Mouse (Mus musculus): ENCODE data around the gene Pex7. TPM values are rescaled to one million over a fixed set of nuclear protein-coding genes. Genes with fewer than 3 reads are reported as not detected.

The Pex7 gene
- polyA plus RNA-seq, 1 experiment from 2014 or later, result 30.5 TPM

DNA sequence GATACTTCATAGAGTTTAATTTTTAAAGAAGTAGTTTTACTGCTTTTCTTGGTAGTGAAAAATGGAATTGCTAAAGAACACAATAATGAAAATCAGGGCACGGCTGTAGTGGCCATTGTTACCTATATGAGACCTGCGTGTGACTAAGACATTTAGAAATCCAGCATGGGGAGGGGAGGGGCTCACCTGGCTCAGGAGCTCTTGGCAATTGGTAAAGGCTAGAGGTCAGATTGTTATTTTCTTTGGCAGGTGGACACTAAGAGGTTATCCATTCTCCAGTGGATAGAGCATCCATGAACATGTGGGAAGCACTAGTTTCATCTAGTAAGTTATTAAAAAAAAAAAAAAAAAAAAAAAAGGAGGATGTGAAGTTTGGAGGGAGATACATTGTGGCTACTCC, 16.8 kb upstream of the Pex7 start:
- H3K4me3 ChIP-seq (ENCODE audit: low read length), result no peak overlapping the region
- no peaks in the 10 kb centered on the region for H3K36me3 ChIP-seq (ENCODE audit: control insufficient read depth, insufficient read depth, low read length)
- H3K27me3 ChIP-seq (ENCODE audit: control insufficient read depth, insufficient read depth, low read depth, low read length), result no peaks in the 10 kb centered on the region
- no peaks in the 10 kb centered on the region for H3K9me3 ChIP-seq (ENCODE audit: control insufficient read depth, low read length)
- no peaks in the 10 kb centered on the region for H3K4me1 ChIP-seq (replicated peaks; ENCODE audit: control insufficient read depth, insufficient read depth, low read length)
- no peak for ATAC-seq (ENCODE audit: low read depth)
- WGBS, result 71% methylated on average over 2 of the region's 2 CpGs
- no peak overlapping the region for H3K27ac ChIP-seq (ENCODE audit: low read length)
- no peak overlapping the region for H3K4me2 ChIP-seq (ENCODE audit: low read depth, low read length)
- no peak overlapping the region for H3K9ac ChIP-seq (ENCODE audit: low read length)

DNA sequence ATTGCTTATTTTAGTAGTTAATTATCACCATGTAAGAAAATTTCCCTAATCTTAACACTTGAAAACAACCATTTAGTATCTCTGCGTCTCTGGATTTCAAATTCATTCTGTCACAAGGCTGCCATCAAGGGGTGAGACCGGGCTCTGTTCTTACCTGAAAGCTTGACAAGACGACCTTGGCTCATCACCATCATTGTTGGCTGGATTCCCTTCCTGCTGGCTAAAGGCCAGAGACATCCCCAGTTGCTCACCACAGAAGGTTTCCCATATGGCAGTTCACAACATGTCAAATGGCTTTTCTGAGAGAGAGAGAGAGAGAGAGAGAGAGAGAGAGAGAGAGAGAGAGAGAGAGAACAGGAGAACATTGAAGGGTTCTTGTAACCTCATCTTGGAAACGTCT, 14.9 kb upstream of the Pex7 start:
- Histone ChIP-seq H3K9ac (ENCODE audit: low read length) (no peak overlapping the region), H3K27me3 (ENCODE audit: control insufficient read depth, insufficient read depth, low read depth, low read length) (no peaks in the 10 kb centered on the region), H3K9me3 (ENCODE audit: control insufficient read depth, low read length) (no peaks in the 10 kb centered on the region), H3K4me2 (ENCODE audit: low read depth, low read length) (no peak overlapping the region), H3K4me3 (ENCODE audit: low read length) (no peak overlapping the region), H3K4me1 (replicated peaks; ENCODE audit: control insufficient read depth, insufficient read depth, low read length) (no peaks in the 10 kb centered on the region), H3K36me3 (ENCODE audit: control insufficient read depth, insufficient read depth, low read length) (no peaks in the 10 kb centered on the region), H3K27ac (ENCODE audit: low read length) (no peak overlapping the region)
- no peak for ATAC-seq (ENCODE audit: low read depth)
- WGBS, result 44% methylated on average over 4 of the region's 4 CpGs

DNA sequence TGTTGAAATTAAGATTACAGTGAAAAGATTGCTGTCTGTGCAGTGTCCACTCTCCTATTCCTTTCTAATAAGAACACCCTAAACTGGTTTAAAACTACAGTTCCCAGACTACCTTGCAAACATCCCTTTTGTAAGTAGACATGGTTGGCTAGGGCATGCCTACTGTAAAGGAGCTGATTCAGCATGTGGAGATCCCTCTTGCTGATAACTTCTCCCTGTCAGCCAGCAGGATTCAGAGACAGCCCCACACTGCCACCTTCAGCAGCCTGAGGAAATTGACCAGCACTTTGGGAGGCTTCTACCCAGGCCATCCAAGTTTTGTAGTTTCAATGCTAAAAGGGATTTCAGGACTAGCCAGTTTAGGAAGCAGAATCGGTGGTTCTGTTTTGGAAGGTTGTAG, 7.8 kb upstream of the Pex7 start:
- peak; percentile 65 for ATAC-seq (ENCODE audit: low read depth)
- Histone ChIP-seq H3K36me3 (ENCODE audit: control insufficient read depth, insufficient read depth, low read length) (no peaks in the 10 kb centered on the region), H3K27me3 (ENCODE audit: control insufficient read depth, insufficient read depth, low read depth, low read length) (no peaks in the 10 kb centered on the region), H3K4me2 (ENCODE audit: low read depth, low read length) (no peak overlapping the region), H3K4me3 (ENCODE audit: low read length) (no peak overlapping the region), H3K4me1 (replicated peaks; ENCODE audit: control insufficient read depth, insufficient read depth, low read length) (no peaks in the 10 kb centered on the region), H3K9me3 (ENCODE audit: control insufficient read depth, low read length) (no peaks in the 10 kb centered on the region), H3K9ac (ENCODE audit: low read length) (no peak overlapping the region), H3K27ac (ENCODE audit: low read length) (no peak overlapping the region)
- WGBS, result 47% methylated on average over 1 of the region's 1 CpGs

DNA sequence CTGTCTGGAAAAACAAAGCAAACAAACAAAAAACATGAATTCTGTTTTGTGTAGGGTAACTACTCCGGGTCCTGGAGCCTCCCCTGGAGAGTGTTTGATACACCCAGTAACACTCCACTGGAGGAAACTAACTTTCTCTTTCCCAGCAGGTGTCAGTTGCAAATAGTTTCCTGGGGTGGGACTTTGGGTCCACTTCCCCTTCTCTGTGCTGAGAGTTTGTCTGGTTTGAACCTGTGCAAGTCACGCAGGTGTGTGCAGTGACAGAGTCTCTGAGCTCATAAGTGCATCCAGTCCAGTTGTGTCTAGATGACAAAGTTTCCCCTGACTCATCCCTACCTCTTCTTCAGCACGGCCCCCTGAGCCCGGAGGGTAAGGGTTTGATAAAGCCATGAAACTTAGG, 6.3 kb upstream of the Pex7 start:
- 83% methylated on average over 4 of the region's 4 CpGs for WGBS
- no peak overlapping the region for H3K4me2 ChIP-seq (ENCODE audit: low read depth, low read length)
- no peaks in the 10 kb centered on the region for H3K4me1 ChIP-seq (replicated peaks; ENCODE audit: control insufficient read depth, insufficient read depth, low read length)
- H3K4me3 ChIP-seq (ENCODE audit: low read length), result no peak overlapping the region
- H3K9me3 ChIP-seq (ENCODE audit: control insufficient read depth, low read length), result no peaks in the 10 kb centered on the region
- no peak overlapping the region for H3K9ac ChIP-seq (ENCODE audit: low read length)
- H3K36me3 ChIP-seq (ENCODE audit: control insufficient read depth, insufficient read depth, low read length), result no peaks in the 10 kb centered on the region
- no peak overlapping the region for H3K27ac ChIP-seq (ENCODE audit: low read length)
- no peak for ATAC-seq (ENCODE audit: low read depth)
- H3K27me3 ChIP-seq (ENCODE audit: control insufficient read depth, insufficient read depth, low read depth, low read length), result no peaks in the 10 kb centered on the region

DNA sequence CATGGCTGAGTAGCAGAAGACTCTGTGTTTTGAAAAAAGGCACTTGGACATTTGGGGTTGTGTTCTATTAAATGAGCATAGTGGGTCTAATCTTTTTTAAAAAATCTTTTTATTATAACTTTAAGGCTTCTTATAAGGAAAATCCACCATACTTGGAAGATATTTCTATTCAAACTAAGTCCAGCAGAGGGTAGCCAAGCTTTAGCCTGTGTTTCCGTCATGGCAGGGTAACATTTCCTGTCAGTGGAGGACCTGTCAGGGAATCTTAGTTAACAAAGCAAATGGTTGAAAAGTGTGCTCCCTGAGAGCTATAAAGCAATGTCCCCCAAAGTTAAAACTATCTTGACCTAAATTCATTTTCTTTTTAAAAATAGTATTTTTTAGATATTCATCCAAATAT, 4.1 kb upstream of the Pex7 start:
- Histone ChIP-seq H3K9me3 (ENCODE audit: control insufficient read depth, low read length) (no peaks in the 10 kb centered on the region), H3K27me3 (ENCODE audit: control insufficient read depth, insufficient read depth, low read depth, low read length) (no peaks in the 10 kb centered on the region), H3K4me2 (ENCODE audit: low read depth, low read length) (no peak overlapping the region), H3K27ac (ENCODE audit: low read length) (no peak overlapping the region), H3K36me3 (ENCODE audit: control insufficient read depth, insufficient read depth, low read length) (no peaks in the 10 kb centered on the region), H3K9ac (ENCODE audit: low read length) (no peak overlapping the region), H3K4me3 (ENCODE audit: low read length) (no peak overlapping the region), H3K4me1 (replicated peaks; ENCODE audit: control insufficient read depth, insufficient read depth, low read length) (no peaks in the 10 kb centered on the region)
- no peak for ATAC-seq (ENCODE audit: low read depth)
- 14% methylated on average over 1 of the region's 1 CpGs for WGBS

DNA sequence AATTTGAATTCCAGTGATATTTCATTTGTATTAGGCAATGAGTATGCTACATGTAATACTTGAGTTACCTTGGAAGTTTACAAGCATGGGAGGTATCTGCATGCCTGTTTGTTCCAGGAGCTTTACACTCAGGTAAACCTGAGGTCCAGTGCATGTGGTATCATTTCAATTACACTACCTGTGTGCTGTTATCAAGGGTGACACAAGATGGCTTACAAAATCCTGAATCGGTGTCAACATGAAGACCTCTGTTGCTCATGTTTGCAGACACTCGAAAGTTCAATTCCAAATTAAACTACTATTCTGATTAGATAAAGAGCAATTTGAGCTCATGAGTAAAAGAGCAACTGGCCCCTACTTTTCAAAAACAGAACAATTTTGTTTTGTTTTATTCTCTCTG, 3.0 kb upstream of the Pex7 start:
- Histone ChIP-seq H3K27ac (ENCODE audit: low read length) (no peak overlapping the region), H3K9ac (ENCODE audit: low read length) (no peak overlapping the region), H3K27me3 (ENCODE audit: control insufficient read depth, insufficient read depth, low read depth, low read length) (no peaks in the 10 kb centered on the region), H3K4me3 (ENCODE audit: low read length) (no peak overlapping the region), H3K9me3 (ENCODE audit: control insufficient read depth, low read length) (no peaks in the 10 kb centered on the region), H3K4me1 (replicated peaks; ENCODE audit: control insufficient read depth, insufficient read depth, low read length) (no peaks in the 10 kb centered on the region), H3K4me2 (ENCODE audit: low read depth, low read length) (no peak overlapping the region), H3K36me3 (ENCODE audit: control insufficient read depth, insufficient read depth, low read length) (no peaks in the 10 kb centered on the region)
- WGBS, result 64% methylated on average over 2 of the region's 2 CpGs
- no peak for ATAC-seq (ENCODE audit: low read depth)

DNA sequence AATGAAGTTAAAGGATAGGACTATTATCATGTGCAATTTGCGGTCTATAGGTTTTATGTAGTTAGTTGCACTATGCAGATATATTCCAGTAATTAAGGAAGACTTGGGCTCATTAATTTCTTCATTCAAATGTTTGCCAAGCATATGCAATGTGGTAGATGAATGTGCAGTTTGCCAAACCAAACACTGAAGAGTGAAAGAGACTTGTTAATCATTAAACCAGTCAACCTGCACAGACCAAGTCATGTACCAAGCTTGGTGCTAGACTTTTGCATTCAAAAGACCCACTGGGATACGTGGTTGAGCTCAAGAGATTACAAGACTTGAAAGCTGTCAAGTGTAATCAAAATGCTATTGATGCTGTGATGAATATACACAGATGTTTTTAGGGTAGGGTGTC, 587 bp upstream of the Pex7 start:
- no peak overlapping the region for H3K4me3 ChIP-seq (ENCODE audit: low read length)
- 64% methylated on average over 2 of the region's 2 CpGs for WGBS
- ATAC-seq (ENCODE audit: low read depth), result no peak
- no peaks in the 10 kb centered on the region for H3K36me3 ChIP-seq (ENCODE audit: control insufficient read depth, insufficient read depth, low read length)
- no peak overlapping the region for H3K4me2 ChIP-seq (ENCODE audit: low read depth, low read length)
- H3K9me3 ChIP-seq (ENCODE audit: control insufficient read depth, low read length), result no peaks in the 10 kb centered on the region
- H3K27ac ChIP-seq (ENCODE audit: low read length), result no peak overlapping the region
- H3K27me3 ChIP-seq (ENCODE audit: control insufficient read depth, insufficient read depth, low read depth, low read length), result no peaks in the 10 kb centered on the region
- H3K4me1 ChIP-seq (replicated peaks; ENCODE audit: control insufficient read depth, insufficient read depth, low read length), result no peaks in the 10 kb centered on the region
- H3K9ac ChIP-seq (ENCODE audit: low read length), result no peak overlapping the region

DNA sequence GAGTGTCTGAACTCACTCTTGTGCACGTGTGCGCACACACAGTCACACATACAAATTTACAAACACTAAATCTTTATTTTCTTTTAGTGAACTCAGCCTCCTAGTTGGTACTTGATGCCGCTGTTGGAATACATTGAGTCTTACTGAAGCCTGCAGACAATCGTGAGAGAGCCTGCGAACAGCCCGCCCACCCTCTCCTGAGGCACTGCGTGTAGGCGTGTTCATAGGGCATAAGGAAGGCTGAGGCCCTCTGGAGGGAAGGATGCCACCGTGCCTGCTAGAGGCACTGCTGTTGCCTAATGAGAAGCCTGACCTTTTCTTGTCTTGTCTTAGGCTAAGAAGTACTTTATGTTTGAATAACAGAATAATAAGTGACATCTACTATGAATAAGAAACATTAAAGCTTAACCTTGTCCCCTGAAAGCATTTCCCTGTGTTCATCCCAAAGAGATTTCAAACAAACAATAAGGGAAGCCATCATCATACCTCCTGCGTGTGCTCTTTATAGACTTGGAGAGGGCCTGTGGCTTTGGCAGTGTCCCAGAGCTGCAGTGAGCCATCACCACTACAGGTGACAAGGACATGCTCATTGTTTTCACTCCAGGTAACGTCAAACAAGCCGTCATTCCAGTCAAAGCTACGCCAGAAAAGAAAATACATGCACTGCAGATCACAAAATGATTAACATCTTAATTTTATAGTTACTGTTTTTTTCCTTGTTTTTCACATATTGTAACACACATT, 3.2 kb downstream of the Pex7 start:
- Histone ChIP-seq H3K9ac (ENCODE audit: low read length) (no peak overlapping the region), H3K36me3 (ENCODE audit: control insufficient read depth, insufficient read depth, low read length) (no peaks in the 10 kb centered on the region), H3K9me3 (ENCODE audit: control insufficient read depth, low read length) (no peaks in the 10 kb centered on the region), H3K27ac (ENCODE audit: low read length) (no peak overlapping the region), H3K4me1 (replicated peaks; ENCODE audit: control insufficient read depth, insufficient read depth, low read length) (no peaks in the 10 kb centered on the region), H3K4me3 (ENCODE audit: low read length) (no peak overlapping the region), H3K4me2 (ENCODE audit: low read depth, low read length) (no peak overlapping the region), H3K27me3 (ENCODE audit: control insufficient read depth, insufficient read depth, low read depth, low read length) (no peaks in the 10 kb centered on the region)
- no peak for ATAC-seq (ENCODE audit: low read depth)
- WGBS, result 80% methylated on average over 13 of the region's 13 CpGs

DNA sequence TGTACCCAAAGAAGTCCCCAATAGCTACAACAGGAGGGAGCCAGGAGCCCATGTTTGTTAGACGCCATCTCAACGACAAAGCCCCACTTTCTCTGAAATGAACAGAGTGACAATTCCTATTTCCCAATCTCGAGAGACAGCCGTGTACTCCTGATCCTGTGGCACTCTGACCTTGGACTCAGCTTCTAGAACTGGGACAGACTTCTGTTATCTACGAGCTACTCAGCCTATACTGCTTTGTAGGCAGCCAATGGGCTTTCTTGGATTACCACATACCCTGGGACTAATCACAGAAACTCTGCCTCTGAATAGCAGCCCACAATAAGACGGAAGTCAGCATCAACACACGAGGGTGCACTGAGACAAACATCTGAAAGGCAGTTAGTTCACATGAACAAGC, 5.5 kb downstream of the Pex7 start:
- no peaks in the 10 kb centered on the region for H3K27me3 ChIP-seq (ENCODE audit: control insufficient read depth, insufficient read depth, low read depth, low read length)
- H3K36me3 ChIP-seq (ENCODE audit: control insufficient read depth, insufficient read depth, low read length), result no peaks in the 10 kb centered on the region
- WGBS, result 81% methylated on average over 7 of the region's 7 CpGs
- no peaks in the 10 kb centered on the region for H3K4me1 ChIP-seq (replicated peaks; ENCODE audit: control insufficient read depth, insufficient read depth, low read length)
- H3K4me2 ChIP-seq (ENCODE audit: low read depth, low read length), result no peak overlapping the region
- no peak for ATAC-seq (ENCODE audit: low read depth)
- H3K9me3 ChIP-seq (ENCODE audit: control insufficient read depth, low read length), result no peaks in the 10 kb centered on the region
- H3K4me3 ChIP-seq (ENCODE audit: low read length), result no peak overlapping the region
- H3K27ac ChIP-seq (ENCODE audit: low read length), result no peak overlapping the region
- no peak overlapping the region for H3K9ac ChIP-seq (ENCODE audit: low read length)

DNA sequence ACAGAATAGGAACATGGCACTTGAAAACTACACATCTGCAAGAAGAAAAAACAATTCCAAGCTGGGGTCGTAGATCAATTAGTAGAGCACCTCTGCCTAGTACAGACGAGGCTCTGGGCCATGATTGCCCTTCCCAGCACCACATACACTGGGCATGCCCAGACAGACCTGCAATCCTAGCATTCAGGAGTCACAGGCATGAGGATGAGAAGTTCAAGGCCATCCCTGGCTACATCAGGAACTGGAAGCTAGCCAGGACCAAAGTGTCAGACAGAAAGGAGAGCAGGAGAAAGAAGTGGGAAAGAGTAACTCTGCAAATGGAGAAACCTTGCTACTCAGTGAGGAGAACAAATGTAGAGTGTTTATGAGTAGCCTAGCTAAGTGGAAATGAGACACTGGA, 7.3 kb downstream of the Pex7 start:
- Histone ChIP-seq H3K27me3 (ENCODE audit: control insufficient read depth, insufficient read depth, low read depth, low read length) (no peaks in the 10 kb centered on the region), H3K9ac (ENCODE audit: low read length) (no peak overlapping the region), H3K4me1 (replicated peaks; ENCODE audit: control insufficient read depth, insufficient read depth, low read length) (no peaks in the 10 kb centered on the region), H3K9me3 (ENCODE audit: control insufficient read depth, low read length) (no peaks in the 10 kb centered on the region), H3K4me3 (ENCODE audit: low read length) (no peak overlapping the region), H3K4me2 (ENCODE audit: low read depth, low read length) (no peak overlapping the region), H3K36me3 (ENCODE audit: control insufficient read depth, insufficient read depth, low read length) (no peaks in the 10 kb centered on the region), H3K27ac (ENCODE audit: low read length) (no peak overlapping the region)
- WGBS, result 58% methylated on average over 2 of the region's 2 CpGs
- ATAC-seq (ENCODE audit: low read depth), result no peak

All from lung, embryonic 16.5 days (tissue).